Comparison of ENCODE assay signal across 14 mouse cellular contexts in genomic region chr4:149822586-149823196, GRCm38 (mm10). TPM values are rescaled to one million over a fixed set of nuclear protein-coding genes. Genes with fewer than 3 reads are reported as not detected.
DNase-seq lines count a peak whose midpoint lies in the region; ATAC-seq and TF ChIP-seq lines count a peak whose summit lies in the region.
"Had no signal": no experiment of that assay in that cellular context is flagged by ENCODE, and none has a peak within 500 bp of the region (broad histone marks: within the 10 kb centered on the region; RNA-seq: fewer than 3 reads in every experiment).

No protein-coding gene starts in this region.

- in situ Hi-C loops in CH12.LX (cut with MboI; ENCODE audit: low pct_ligation_motif_present, low pct_unique_long_range_greater_than_20kb, low sequenced_read_pairs), result no loop called here

- no peak for TF ChIP-seq POLR2A in CH12.LX (IDR thresholded peaks at IDR 0.05; ENCODE audit: low read depth, low read length)

- peaks cover 22% of the 10 kb centered on the region for H3K4me1 ChIP-seq in kidney, embryonic 15.5 days
- no peaks in the 10 kb centered on the region for H3K4me1 ChIP-seq in CH12.LX (ENCODE audit: control insufficient read depth in 1 of 2, insufficient read depth in 2 of 2)
- H3K4me1 ChIP-seq in embryonic facial prominence, embryonic 15.5 days, result peaks cover 16% of the 10 kb centered on the region

- no peaks in the 10 kb centered on the region for H3K27me3 ChIP-seq in kidney, embryonic 15.5 days
- peaks cover 6% of the 10 kb centered on the region for H3K27me3 ChIP-seq in CH12.LX (replicated peaks)
- no peaks in the 10 kb centered on the region for H3K27me3 ChIP-seq in embryonic facial prominence, embryonic 15.5 days
- H3K27me3 ChIP-seq: forebrain, embryonic 13.5 days had no signal

- no peak for ATAC-seq in kidney, embryonic 15.5 days (replicated peaks; ENCODE audit: low FRiP score)
- ATAC-seq in embryonic facial prominence, embryonic 15.5 days (ENCODE audit: insufficient number of reproducible peaks, low FRiP score, low TSS enrichment, low read depth), result no peak
- ATAC-seq in erythroid progenitor cell, adult 5-6 weeks (replicated peaks; ENCODE audit: low FRiP score, poor library complexity, severe bottlenecking), result no peak
- ATAC-seq: forebrain, embryonic 13.5 days; liver, postnatal 0 days had no signal

- H3K36me3 ChIP-seq in kidney, embryonic 15.5 days, result no peaks in the 10 kb centered on the region
- H3K36me3 ChIP-seq in CH12.LX (replicated peaks in 1 of 2; ENCODE audit: control insufficient read depth in 1 of 2, insufficient read depth in 1 of 2, low read length in 1 of 2), result no peaks in the 10 kb centered on the region
- no peaks in the 10 kb centered on the region for H3K36me3 ChIP-seq in embryonic facial prominence, embryonic 15.5 days
- H3K36me3 ChIP-seq: G1E; hindbrain, embryonic 10.5 days had no signal

- no peak for TF ChIP-seq RAD21 in CH12.LX (IDR thresholded peaks at IDR 0.05; ENCODE audit: low read depth, low read length)

- 60% methylated on average over 7 of the region's 7 CpGs for WGBS in kidney, embryonic 15.5 days
- WGBS in embryonic facial prominence, embryonic 15.5 days, result 59% methylated on average over 7 of the region's 7 CpGs

- H3K79me2 ChIP-seq in CH12.LX (replicated peaks; ENCODE audit: control insufficient read depth, extremely low read depth, insufficient read depth, poor library complexity, severe bottlenecking), result no peaks in the 10 kb centered on the region

- H3K9ac ChIP-seq in kidney, embryonic 15.5 days, result no peak overlapping the region
- H3K9ac ChIP-seq in CH12.LX (ENCODE audit: insufficient read depth, low read depth), result no peak overlapping the region
- H3K9ac ChIP-seq in embryonic facial prominence, embryonic 15.5 days, result no peak overlapping the region
- H3K9ac ChIP-seq: forebrain, embryonic 13.5 days; liver, postnatal 0 days had no signal

- no peak overlapping the region for H3K4me3 ChIP-seq in kidney, embryonic 15.5 days (replicated peaks)
- H3K4me3 ChIP-seq in CH12.LX (replicated peaks in 1 of 3; ENCODE audit: low read depth in 2 of 3, low read length in 2 of 3, poor library complexity in 1 of 3), result no peak overlapping the region
- no peak overlapping the region for H3K4me3 ChIP-seq in embryonic facial prominence, embryonic 15.5 days (replicated peaks)
- H3K4me3 ChIP-seq: forebrain, embryonic 13.5 days; hindbrain, embryonic 10.5 days had no signal

- DNase-seq in kidney, postnatal 10 days, result no peak
- DNase-seq in 3T3-L1 (ENCODE audit: low read depth, low spot score), result peak; percentile 23
- DNase-seq in CH12.LX (ENCODE audit: extremely low read depth), result no peak
- DNase-seq in left cerebral cortex, adult 11 months (ENCODE audit: low spot score), result no peak
- DNase-seq: layer of hippocampus, adult 9-11 months; liver, postnatal 0 days; thymus, postnatal 36 days had no signal

- H3K27ac ChIP-seq in kidney, embryonic 15.5 days, result no peak overlapping the region
- H3K27ac ChIP-seq in CH12.LX (ENCODE audit: insufficient read depth, low read depth), result no peak overlapping the region
- 0 out of 2 replicates have a peak overlapping the region, but pooled peaks have one; percentile 56 for H3K27ac ChIP-seq in embryonic facial prominence, embryonic 15.5 days (replicated peaks)
- H3K27ac ChIP-seq: forebrain, embryonic 13.5 days; hindbrain, postnatal 0 days had no signal

- H3K4me2 ChIP-seq in kidney, embryonic 15.5 days, result peak overlapping the region; percentile 20
- no peak overlapping the region for H3K4me2 ChIP-seq in CH12.LX (ENCODE audit: insufficient read depth, low read depth, poor library complexity, severe bottlenecking)
- no peak overlapping the region for H3K4me2 ChIP-seq in embryonic facial prominence, embryonic 15.5 days (replicated peaks)
- H3K4me2 ChIP-seq: forebrain, embryonic 13.5 days had no signal

- H3K9me3 ChIP-seq in kidney, embryonic 15.5 days (replicated peaks), result 0 out of 2 replicates have a peak, but pooled peaks cover 4% of the 10 kb centered on the region
- peaks cover 4% of the 10 kb centered on the region for H3K9me3 ChIP-seq in CH12.LX (replicated peaks; ENCODE audit: low read length)
- H3K9me3 ChIP-seq in embryonic facial prominence, embryonic 15.5 days (replicated peaks), result no peaks in the 10 kb centered on the region
- H3K9me3 ChIP-seq: forebrain, embryonic 13.5 days; G1E; hindbrain, embryonic 10.5 days had no signal

- TF ChIP-seq EP300 in CH12.LX (IDR thresholded peaks at IDR 0.05; ENCODE audit: low read length), result no peak

- TF ChIP-seq CTCF in CH12.LX (conservative IDR thresholded peaks at IDR 0.05 in 1 of 2, IDR thresholded peaks at IDR 0.05 in 1 of 2; ENCODE audit: low read depth in 2 of 2, low read length in 2 of 2), result no peak

- dilution Hi-C loops in CH12.LX (cut with MboI; ENCODE audit: extremely low pct_ligation_motif_present, extremely low pct_unique_long_range_greater_than_20kb, low sequenced_read_pairs), result no loop called here

TF ChIP-seq in CH12.LX, 34 proteins besides CTCF, POLR2A, EP300 and RAD21:
- TF ChIP-seq SIN3A (IDR thresholded peaks at IDR 0.05; ENCODE audit: low read length), result no peak
- no peak for TF ChIP-seq ZMIZ1 (IDR thresholded peaks at IDR 0.05; ENCODE audit: low read depth, low read length)
- no peak for TF ChIP-seq SMC3 (IDR thresholded peaks at IDR 0.05; ENCODE audit: low read depth, low read length)
- TF ChIP-seq MAFK (IDR thresholded peaks at IDR 0.05; ENCODE audit: insufficient replicate concordance, low read length), result peak; percentile 75

RNA-seq across cellular contexts. Expression of gene Slc25a33, which starts 48.6 kb away (rescaled TPM):
- polyA plus RNA-seq in kidney, embryonic 15.5 days (2015; fragmentation: Nextera tagmentation; extraction: Ambion mirVana), result 14.2 and 16.0 TPM in 2 replicates
- total RNA-seq in CH12.LX (2012; rRNA removed) (24.4 and 25.3 TPM in 2 replicates), CH12.LX (2014; rRNA removed) (32.3 and 35.5 TPM in 2 replicates)
- 32.4 and 33.3 TPM in 2 replicates for polyA plus RNA-seq in CH12.LX (2012; ENCODE audit: insufficient read length, low read depth)
- 10.8 TPM in 2 replicates for polyA plus RNA-seq in embryonic facial prominence, embryonic 15.5 days (2015; fragmentation: Nextera tagmentation; extraction: Ambion mirVana)
- 1.1 TPM in 1 of 2 replicates, not detected in the other for total RNA-seq in erythroid progenitor cell, adult 5-6 weeks (2015; ENCODE audit: low replicate concordance)
- 0.64 TPM in 1 of 2 replicates, not detected in the other for total RNA-seq in erythroid progenitor cell, adult 5-6 weeks (2017; ENCODE audit: low replicate concordance)
